In genomic region chr6:83485854-83486253, GRCm38 (mm10) we compare ENCODE assay signal across 18 mouse cellular contexts. TPM values are rescaled to one million over a fixed set of nuclear protein-coding genes. Genes with fewer than 3 reads are reported as not detected.
DNase-seq lines count a peak whose midpoint lies in the region; ATAC-seq lines count a peak whose summit lies in the region.
"Had no signal": no experiment of that assay in that cellular context is flagged by ENCODE, and none has a peak within 500 bp of the region (broad histone marks: within the 10 kb centered on the region; RNA-seq: fewer than 3 reads in every experiment).

No protein-coding gene starts in this region.

- no peak overlapping the region for H3K4me2 ChIP-seq in forebrain, embryonic 14.5 days (ENCODE audit: low read length)
- no peak overlapping the region for H3K4me2 ChIP-seq in hindbrain, embryonic 15.5 days
- H3K4me2 ChIP-seq in hindbrain, embryonic 11.5 days (replicated peaks; ENCODE audit: low read depth, low read length) = no peak overlapping the region
- no peak overlapping the region for H3K4me2 ChIP-seq in lung, embryonic 16.5 days (ENCODE audit: low read depth, low read length)
- H3K4me2 ChIP-seq: embryonic facial prominence, embryonic 12.5 days; limb, embryonic 13.5 days; midbrain, embryonic 13.5 days; neural tube, embryonic 12.5 days had no signal

- H3K9me3 ChIP-seq in forebrain, embryonic 14.5 days (replicated peaks; ENCODE audit: control insufficient read depth, low read length) = no peaks in the 10 kb centered on the region
- H3K9me3 ChIP-seq in forebrain, embryonic 10.5 days = no peaks in the 10 kb centered on the region
- no peaks in the 10 kb centered on the region for H3K9me3 ChIP-seq in hindbrain, embryonic 15.5 days
- H3K9me3 ChIP-seq in hindbrain, embryonic 11.5 days (ENCODE audit: control insufficient read depth, low read length) = no peaks in the 10 kb centered on the region
- H3K9me3 ChIP-seq in lung, embryonic 16.5 days (ENCODE audit: control insufficient read depth, low read length) = no peaks in the 10 kb centered on the region
- H3K9me3 ChIP-seq: embryonic facial prominence, embryonic 12.5 days; limb, embryonic 13.5 days; midbrain, embryonic 13.5 days; neural tube, embryonic 12.5 days had no signal

- peak; percentile 60 for DNase-seq in forebrain, embryonic 14.5 days (ENCODE audit: low spot score)
- DNase-seq in forebrain, embryonic 10.5 days (ENCODE audit: extremely low spot score, low spot score) = no peak
- DNase-seq in hindbrain, embryonic 11.5 days (ENCODE audit: low spot score) = no peak
- DNase-seq in adipocyte (ENCODE audit: low spot score) = peak; percentile 80
- no peak for DNase-seq in adrenal gland, postnatal 4 days (ENCODE audit: low spot score in 2 of 2)
- DNase-seq in adrenal gland, postnatal 36 days = no peak
- DNase-seq: adrenal gland, adult 2 months; cerebellum, postnatal 36 days; gastrocnemius, postnatal 25 days; heart, postnatal 36 days; kidney, adult 2 months; retina, postnatal 1 day had no signal

- 45% methylated on average over 4 of the region's 4 CpGs for WGBS in forebrain, embryonic 14.5 days
- 77% methylated on average over 4 of the region's 4 CpGs for WGBS in forebrain, embryonic 10.5 days
- 59% methylated on average over 4 of the region's 4 CpGs for WGBS in hindbrain, embryonic 15.5 days
- WGBS in hindbrain, embryonic 11.5 days = 79% methylated on average over 4 of the region's 4 CpGs
- 54% methylated on average over 4 of the region's 4 CpGs for WGBS in lung, embryonic 16.5 days

- H3K27me3 ChIP-seq in forebrain, embryonic 14.5 days (replicated peaks; ENCODE audit: control insufficient read depth, insufficient read depth, low read length) = no peaks in the 10 kb centered on the region
- no peaks in the 10 kb centered on the region for H3K27me3 ChIP-seq in forebrain, embryonic 10.5 days (ENCODE audit: poor library complexity, severe bottlenecking)
- H3K27me3 ChIP-seq in hindbrain, embryonic 15.5 days = no peaks in the 10 kb centered on the region
- no peaks in the 10 kb centered on the region for H3K27me3 ChIP-seq in hindbrain, embryonic 11.5 days (ENCODE audit: control insufficient read depth, insufficient read depth, low read length)
- no peaks in the 10 kb centered on the region for H3K27me3 ChIP-seq in lung, embryonic 16.5 days (ENCODE audit: control insufficient read depth, insufficient read depth, low read depth, low read length)
- H3K27me3 ChIP-seq: embryonic facial prominence, embryonic 12.5 days; limb, embryonic 13.5 days; midbrain, embryonic 13.5 days; neural tube, embryonic 12.5 days had no signal

- H3K9ac ChIP-seq in forebrain, embryonic 14.5 days (ENCODE audit: low read length) = no peak overlapping the region
- no peak overlapping the region for H3K9ac ChIP-seq in hindbrain, embryonic 15.5 days
- H3K9ac ChIP-seq in hindbrain, embryonic 11.5 days (ENCODE audit: low read depth, low read length) = no peak overlapping the region
- H3K9ac ChIP-seq in lung, embryonic 16.5 days (ENCODE audit: low read length) = no peak overlapping the region
- H3K9ac ChIP-seq: embryonic facial prominence, embryonic 12.5 days; limb, embryonic 13.5 days; midbrain, embryonic 13.5 days; neural tube, embryonic 12.5 days had no signal

- ATAC-seq in forebrain, embryonic 14.5 days = peak; percentile 77
- peak; percentile 56 for ATAC-seq in hindbrain, embryonic 15.5 days (ENCODE audit: low FRiP score, low read depth)
- no peak for ATAC-seq in hindbrain, embryonic 11.5 days (ENCODE audit: low FRiP score)
- peak; percentile 91 for ATAC-seq in lung, embryonic 16.5 days (ENCODE audit: low read depth)
- ATAC-seq: midbrain, embryonic 13.5 days had no signal

- peaks cover 90% of the 10 kb centered on the region for H3K36me3 ChIP-seq in forebrain, embryonic 14.5 days (ENCODE audit: control insufficient read depth, insufficient read depth, low read length)
- peaks cover 97% of the 10 kb centered on the region for H3K36me3 ChIP-seq in forebrain, embryonic 10.5 days (replicated peaks)
- peaks cover 70% of the 10 kb centered on the region for H3K36me3 ChIP-seq in hindbrain, embryonic 15.5 days
- H3K36me3 ChIP-seq in hindbrain, embryonic 11.5 days (ENCODE audit: control insufficient read depth, insufficient read depth, low read length) = 0 out of 2 replicates have a peak, but pooled peaks cover 2% of the 10 kb centered on the region
- H3K36me3 ChIP-seq in lung, embryonic 16.5 days (ENCODE audit: control insufficient read depth, insufficient read depth, low read length) = peaks cover 15% of the 10 kb centered on the region; the same call in 1 of the 2 replicates

- H3K27ac ChIP-seq in forebrain, embryonic 14.5 days (ENCODE audit: low read depth, low read length) = no peak overlapping the region
- no peak overlapping the region for H3K27ac ChIP-seq in forebrain, embryonic 10.5 days
- 0 out of 2 replicates have a peak overlapping the region, but pooled peaks have one; percentile 38 for H3K27ac ChIP-seq in hindbrain, embryonic 15.5 days (replicated peaks)
- no peak overlapping the region for H3K27ac ChIP-seq in hindbrain, embryonic 11.5 days (ENCODE audit: low read depth, low read length)
- peak overlapping the region; percentile 78 for H3K27ac ChIP-seq in lung, embryonic 16.5 days (ENCODE audit: low read length)
- H3K27ac ChIP-seq: embryonic facial prominence, embryonic 12.5 days; limb, embryonic 13.5 days; midbrain, embryonic 13.5 days; neural tube, embryonic 12.5 days had no signal

- no peak overlapping the region for H3K4me3 ChIP-seq in forebrain, embryonic 14.5 days (ENCODE audit: low read depth, low read length)
- no peak overlapping the region for H3K4me3 ChIP-seq in forebrain, embryonic 10.5 days
- H3K4me3 ChIP-seq in hindbrain, embryonic 15.5 days = no peak overlapping the region
- no peak overlapping the region for H3K4me3 ChIP-seq in hindbrain, embryonic 11.5 days (ENCODE audit: low read depth, low read length)
- H3K4me3 ChIP-seq in lung, embryonic 16.5 days (ENCODE audit: low read length) = no peak overlapping the region
- H3K4me3 ChIP-seq: embryonic facial prominence, embryonic 12.5 days; limb, embryonic 13.5 days; midbrain, embryonic 13.5 days; neural tube, embryonic 12.5 days had no signal

- H3K4me1 ChIP-seq in forebrain, embryonic 14.5 days (ENCODE audit: control insufficient read depth, insufficient read depth, low read length) = no peaks in the 10 kb centered on the region
- no peaks in the 10 kb centered on the region for H3K4me1 ChIP-seq in forebrain, embryonic 10.5 days
- H3K4me1 ChIP-seq in hindbrain, embryonic 15.5 days (replicated peaks) = no peaks in the 10 kb centered on the region
- no peaks in the 10 kb centered on the region for H3K4me1 ChIP-seq in hindbrain, embryonic 11.5 days (replicated peaks; ENCODE audit: control insufficient read depth, insufficient read depth, low read length)
- H3K4me1 ChIP-seq in lung, embryonic 16.5 days (replicated peaks; ENCODE audit: control insufficient read depth, insufficient read depth, low read length) = peaks cover 19% of the 10 kb centered on the region
- H3K4me1 ChIP-seq: embryonic facial prominence, embryonic 12.5 days; limb, embryonic 13.5 days; midbrain, embryonic 13.5 days; neural tube, embryonic 12.5 days had no signal

RNA-seq across cellular contexts. Expression of gene Dguok, which starts 20.9 kb away (rescaled TPM):
- 63.9 and 71.1 TPM in 2 replicates for polyA plus RNA-seq in forebrain, embryonic 14.5 days (2014; fragmentation: Nextera tagmentation; extraction: Ambion mirVana)
- 62.3 and 63.6 TPM in 2 replicates for polyA plus RNA-seq in forebrain, embryonic 10.5 days (2016; fragmentation: Nextera tagmentation; extraction: Ambion mirVana)
- polyA plus RNA-seq in hindbrain, embryonic 15.5 days (2015; fragmentation: Nextera tagmentation; extraction: Ambion mirVana) = 66.2 and 68.5 TPM in 2 replicates
- 57.0 and 65.7 TPM in 2 replicates for polyA plus RNA-seq in hindbrain, embryonic 11.5 days (2014; fragmentation: Nextera tagmentation; extraction: Ambion mirVana)
- 78.3 and 87.0 TPM in 2 replicates for polyA plus RNA-seq in lung, embryonic 16.5 days (2015; fragmentation: Nextera tagmentation; extraction: Ambion mirVana)
- total RNA-seq in adrenal gland, postnatal 4 days (2021) = 10 to 100 TPM; 46.9 to 53.4 TPM
- 10 to 100 TPM; 44.5 to 47.5 TPM for total RNA-seq in adrenal gland, postnatal 36 days (2021)

RNA-seq across cellular contexts. Expression of gene Tet3, which starts 27.0 kb away (rescaled TPM):
- 34.9 and 49.5 TPM in 2 replicates for polyA plus RNA-seq in forebrain, embryonic 14.5 days (2014; fragmentation: Nextera tagmentation; extraction: Ambion mirVana)
- 37.3 and 38.3 TPM in 2 replicates for polyA plus RNA-seq in forebrain, embryonic 10.5 days (2016; fragmentation: Nextera tagmentation; extraction: Ambion mirVana)
- polyA plus RNA-seq in hindbrain, embryonic 15.5 days (2015; fragmentation: Nextera tagmentation; extraction: Ambion mirVana) = 57.7 and 70.9 TPM in 2 replicates
- 45.3 and 55.6 TPM in 2 replicates for polyA plus RNA-seq in hindbrain, embryonic 11.5 days (2014; fragmentation: Nextera tagmentation; extraction: Ambion mirVana)
- polyA plus RNA-seq in lung, embryonic 16.5 days (2015; fragmentation: Nextera tagmentation; extraction: Ambion mirVana) = 43.8 and 47.1 TPM in 2 replicates
- 10 to 100 TPM; 79.0 to 79.5 TPM for total RNA-seq in adrenal gland, postnatal 4 days (2021)
- 10 to 100 TPM; 25.2 to 38.5 TPM for total RNA-seq in adrenal gland, postnatal 36 days (2021)

RNA-seq across cellular contexts. Expression of gene Actg2, which starts 50.2 kb away (rescaled TPM):
- 1.2 and 1.9 TPM in 2 replicates for polyA plus RNA-seq in forebrain, embryonic 14.5 days (2014; fragmentation: Nextera tagmentation; extraction: Ambion mirVana)
- polyA plus RNA-seq in forebrain, embryonic 10.5 days (2016; fragmentation: Nextera tagmentation; extraction: Ambion mirVana) = 0.12 and 0.26 TPM in 2 replicates
- polyA plus RNA-seq in hindbrain, embryonic 15.5 days (2015; fragmentation: Nextera tagmentation; extraction: Ambion mirVana) = 3.3 and 3.6 TPM in 2 replicates
- 1.4 and 2.2 TPM in 2 replicates for polyA plus RNA-seq in hindbrain, embryonic 11.5 days (2014; fragmentation: Nextera tagmentation; extraction: Ambion mirVana)
- 123 and 128 TPM in 2 replicates for polyA plus RNA-seq in lung, embryonic 16.5 days (2015; fragmentation: Nextera tagmentation; extraction: Ambion mirVana)
- 1 to 10 TPM; 3.1 to 4.3 TPM for total RNA-seq in adrenal gland, postnatal 4 days (2021)
- total RNA-seq in adrenal gland, postnatal 36 days (2021) = under 1 TPM; 0.30 to 0.76 TPM

Comparison
In these comparisons a context has a peak if more than half of its experiments do, and no peak if none do; other contexts are left out.
1. DNase-seq: peak in forebrain, embryonic 14.5 days (single experiment) and adipocyte (single experiment); none in forebrain, embryonic 10.5 days (single experiment), hindbrain, embryonic 11.5 days (single experiment), adrenal gland, postnatal 4 days (0 of 2) and adrenal gland, postnatal 36 days (0 of 2).
2. H3K27ac ChIP-seq: peak in hindbrain, embryonic 15.5 days (single experiment) and lung, embryonic 16.5 days (single experiment); none in forebrain, embryonic 14.5 days (single experiment), forebrain, embryonic 10.5 days (single experiment) and hindbrain, embryonic 11.5 days (single experiment).
3. RNA of gene Actg2, which starts 50.2 kb away (polyA plus RNA-seq): 123 to 128 TPM in lung, embryonic 16.5 days; 3.3 to 3.6 TPM in hindbrain, embryonic 15.5 days, 1.4 to 2.2 TPM in hindbrain, embryonic 11.5 days, 1.2 to 1.9 TPM in forebrain, embryonic 14.5 days and 0.12 to 0.26 TPM in forebrain, embryonic 10.5 days; every median in the first group is over 10 times any median in the second.